Mouse (Mus musculus): ENCODE results near the gene Mast4.

DNA sequence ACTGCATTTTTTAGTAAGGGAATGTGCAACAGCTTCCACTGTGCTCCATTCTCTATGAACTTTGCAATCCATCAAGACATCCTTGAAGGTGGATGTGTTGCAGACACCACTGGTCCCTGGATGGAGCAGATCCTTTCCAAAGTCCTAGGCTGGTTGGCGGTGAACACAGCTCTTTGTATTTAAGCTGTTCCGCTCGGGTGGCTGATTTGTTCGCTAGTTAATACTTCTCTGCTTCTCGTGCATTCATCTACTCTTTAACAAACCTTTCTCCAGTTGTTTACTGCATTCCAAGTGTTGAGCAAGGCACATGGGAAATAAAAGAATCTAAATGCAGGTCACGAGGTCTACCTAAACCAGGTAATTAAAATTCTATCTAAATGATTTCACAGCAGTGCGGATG is 384.5 kb downstream of the Mast4 start:
- no peak for TF ChIP-seq EP300 (IDR thresholded peaks at IDR 0.05; ENCODE audit: low read depth in 1 of 2, low read length in 2 of 2)
- no peak for TF ChIP-seq POLR2A (IDR thresholded peaks at IDR 0.05; ENCODE audit: control insufficient read depth in 1 of 2, insufficient read depth in 1 of 2, low read depth in 1 of 2, low read length in 2 of 2, poor library complexity in 1 of 2)
- TF ChIP-seq MXI1 (IDR thresholded peaks at IDR 0.05; ENCODE audit: low read depth, low read length), result no peak
- no peak for TF ChIP-seq CTCF (IDR thresholded peaks at IDR 0.05 in 2 of 3, conservative IDR thresholded peaks at IDR 0.05 in 1 of 3; ENCODE audit: control insufficient read depth in 1 of 3, insufficient read depth in 1 of 3, low read depth in 2 of 3, low read length in 3 of 3, poor library complexity in 1 of 3, severe bottlenecking in 1 of 3)
- no peak for TF ChIP-seq POLR2AphosphoS5 (IDR thresholded peaks at IDR 0.05; ENCODE audit: borderline replicate concordance, low read depth, low read length)
- no peak for TF ChIP-seq MAX (IDR thresholded peaks at IDR 0.05; ENCODE audit: low read length)
- TF ChIP-seq RCOR1 (IDR thresholded peaks at IDR 0.05; ENCODE audit: low read depth, low read length), result no peak
- TF ChIP-seq POLR2AphosphoS2 (IDR thresholded peaks at IDR 0.05; ENCODE audit: low read length), result no peak
- no peak for TF ChIP-seq ETS1 (IDR thresholded peaks at IDR 0.05; ENCODE audit: low read depth, low read length)
- TF ChIP-seq HCFC1 (IDR thresholded peaks at IDR 0.05; ENCODE audit: low read depth, low read length), result no peak
- TF ChIP-seq ZMIZ1 (IDR thresholded peaks at IDR 0.05; ENCODE audit: low read depth, low read length), result no peak

Measured in MEL (cell line).